Mouse (Mus musculus) NIH3T3 (cell line): ENCODE measurements at regions not wholly inside any gene's neighbourhood (a gene's known extent, or its start where the extent isn't known, plus 50 kb on each side); places are given as distances from the start of the nearest gene placed in this dataset.
A peak's percentile ranks its signal among the peaks of the same experiment; 100 is the strongest.
"Not testable (repeated sequence)": the region's sequence is repeated elsewhere in the genome, so short reads cannot be mapped to it uniquely, and the experiment has no call there.

Source experiments
- DNase-seq: peaks from one replicate; pipeline ENCODE4 v3.0.0-alpha.2; 2012; ENCODE audit warnings: low read depth

DNA sequence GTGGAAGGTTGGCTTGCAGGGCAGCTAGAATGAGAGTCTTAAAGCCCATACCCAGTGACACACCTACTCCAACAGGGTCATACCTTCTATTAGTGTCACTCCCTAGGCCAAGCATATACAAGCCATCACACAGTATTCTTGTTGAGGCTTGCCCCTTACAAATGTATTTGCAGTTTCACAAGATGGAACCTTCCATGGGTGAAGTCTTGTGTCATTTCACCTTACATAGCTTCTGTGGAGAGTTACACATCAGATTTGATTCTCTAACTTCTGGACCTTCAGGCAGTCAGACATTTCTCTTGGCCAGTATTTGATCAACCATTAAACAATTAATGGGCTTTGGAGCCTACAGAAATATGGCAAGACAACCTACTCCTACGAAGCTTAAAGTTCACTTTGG is 210.6 kb upstream of the Tbl1xr1 start:
- DNase-seq, result no peak

DNA sequence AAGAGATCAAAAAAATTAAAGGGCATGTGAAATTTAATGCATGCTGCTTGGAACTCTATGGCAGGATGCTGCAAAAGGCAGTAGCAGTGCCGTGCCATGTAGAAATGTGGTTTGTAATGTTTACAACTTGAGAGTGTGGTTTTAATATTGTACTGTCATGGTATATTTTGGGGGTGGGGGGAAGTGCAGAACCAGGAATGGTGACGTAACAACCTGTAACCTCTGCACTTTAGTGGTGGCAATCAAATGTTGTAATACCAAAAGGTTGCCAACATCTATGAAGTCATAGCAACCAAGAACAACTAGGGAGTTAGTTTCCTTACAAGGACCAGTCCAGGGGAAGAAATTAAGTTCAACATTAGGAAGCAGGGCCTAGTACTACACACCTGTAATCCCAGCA is 198.1 kb upstream of the Tbl1xr1 start:
- DNase-seq, result peak; percentile 65

DNA sequence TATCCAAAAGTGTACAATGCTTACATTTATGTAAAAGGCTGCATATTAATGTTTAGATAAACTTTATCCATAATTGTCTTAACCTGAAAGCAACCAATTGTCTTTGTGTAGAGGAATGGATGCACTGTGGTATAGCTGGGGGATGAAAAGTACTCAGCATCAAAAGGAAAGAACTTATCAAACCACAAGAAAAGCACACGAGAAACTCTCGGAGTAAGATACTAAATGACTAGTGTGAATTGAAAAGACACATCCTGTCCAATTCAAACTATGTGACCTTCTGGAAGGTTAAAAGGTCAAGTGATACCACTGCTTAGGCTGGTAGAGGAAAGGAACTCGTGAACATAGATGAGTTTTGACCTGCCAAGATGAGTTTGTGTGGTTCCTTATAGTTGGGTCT is 192.2 kb upstream of the Tbl1xr1 start:
- DNase-seq, result no peak

DNA sequence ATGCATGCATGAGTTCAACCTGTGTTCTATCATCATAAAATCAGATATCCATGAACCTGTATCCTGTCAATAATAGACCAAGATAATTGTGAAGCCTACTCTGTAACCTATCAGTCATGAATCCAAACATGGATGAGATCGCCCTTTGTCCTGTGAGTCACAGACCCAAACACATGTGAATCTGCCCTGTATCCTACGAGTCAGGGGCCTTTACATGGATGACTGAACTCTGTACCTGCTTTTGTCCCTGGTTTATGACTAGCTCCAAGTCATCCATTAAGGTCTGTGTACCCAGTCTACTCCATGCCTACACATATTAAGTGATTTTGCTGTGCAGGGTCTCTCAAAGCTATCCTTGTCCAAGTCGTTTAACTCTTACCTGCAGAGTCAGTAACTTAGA is 187.7 kb upstream of the Tbl1xr1 start:
- no peak for DNase-seq

DNA sequence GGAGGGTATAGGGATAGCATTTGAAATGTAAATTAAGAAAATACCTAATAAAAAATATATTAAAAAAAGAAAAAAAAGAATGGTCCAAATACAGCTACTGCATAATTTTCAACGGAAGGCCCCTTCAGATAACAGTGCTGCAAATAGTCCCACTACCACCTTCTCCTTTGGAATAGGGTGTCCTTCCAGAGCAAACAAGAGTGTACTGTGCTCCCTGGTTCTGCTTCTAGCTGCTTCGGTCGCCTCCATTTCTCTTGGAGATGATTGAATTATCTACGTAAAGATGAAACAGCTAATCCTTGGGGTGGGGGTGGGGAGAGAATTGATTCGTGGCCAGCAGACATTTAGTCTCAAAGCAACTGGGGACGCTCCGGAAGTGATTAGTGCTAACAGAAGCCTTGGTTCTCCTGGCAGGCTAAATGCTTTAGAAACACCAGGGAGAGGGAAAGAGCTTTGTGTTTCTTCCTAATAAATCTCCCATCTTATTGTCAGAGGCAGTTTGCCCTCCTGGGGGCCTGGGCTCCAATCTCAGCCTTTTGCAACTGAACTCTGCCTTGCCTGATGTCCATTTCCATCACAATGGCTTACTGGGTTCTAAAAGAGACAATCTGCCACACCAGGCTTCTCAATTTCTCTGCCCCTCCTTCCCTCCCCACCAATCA is 184.5 kb upstream of the Tbl1xr1 start:
- DNase-seq, result no peak

DNA sequence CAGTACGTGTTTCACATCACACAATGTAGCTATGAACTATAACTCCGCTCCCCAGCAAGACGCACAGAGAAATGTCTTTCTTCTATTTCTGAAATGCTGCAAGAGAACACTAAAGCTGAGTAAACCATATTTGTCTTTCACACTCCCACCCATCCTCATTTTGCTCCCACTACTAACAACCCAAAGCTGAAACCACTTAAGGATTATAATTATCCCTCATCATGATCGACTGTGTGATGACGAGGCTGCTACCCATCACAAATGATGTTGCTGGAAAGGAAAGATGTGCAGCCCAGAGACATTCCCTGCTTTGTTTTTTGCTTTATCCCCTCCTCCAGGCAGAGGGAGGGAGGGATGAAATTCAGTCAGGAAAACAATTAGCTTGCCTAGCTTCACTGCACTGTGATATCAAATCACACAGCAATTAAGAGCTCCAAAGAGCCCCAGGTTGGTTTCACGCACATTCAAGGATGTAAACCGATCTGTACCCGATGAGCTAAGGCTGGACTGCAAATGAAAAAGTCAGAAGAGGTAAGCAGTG is 183.5 kb upstream of the Tbl1xr1 start:
- DNase-seq, result no peak

DNA sequence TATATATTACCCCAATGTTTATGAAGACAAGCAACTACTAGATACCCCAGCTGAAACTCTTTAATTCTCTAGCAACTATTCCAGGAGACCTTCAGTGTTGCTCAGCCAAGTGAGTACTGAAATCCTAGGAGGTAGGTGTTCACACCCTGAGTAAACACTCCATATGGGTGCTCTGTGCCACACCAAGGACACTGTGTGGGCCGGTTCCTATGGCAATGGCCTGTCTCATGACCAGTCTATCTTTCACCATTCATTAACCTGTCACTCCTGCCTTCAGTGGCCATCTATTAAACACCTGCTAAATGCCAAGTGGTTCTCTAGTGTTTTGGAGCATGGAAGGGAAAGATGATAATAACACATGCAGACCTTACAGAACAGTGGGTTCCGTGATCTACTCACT is 180.9 kb upstream of the Tbl1xr1 start:
- DNase-seq, result no peak

DNA sequence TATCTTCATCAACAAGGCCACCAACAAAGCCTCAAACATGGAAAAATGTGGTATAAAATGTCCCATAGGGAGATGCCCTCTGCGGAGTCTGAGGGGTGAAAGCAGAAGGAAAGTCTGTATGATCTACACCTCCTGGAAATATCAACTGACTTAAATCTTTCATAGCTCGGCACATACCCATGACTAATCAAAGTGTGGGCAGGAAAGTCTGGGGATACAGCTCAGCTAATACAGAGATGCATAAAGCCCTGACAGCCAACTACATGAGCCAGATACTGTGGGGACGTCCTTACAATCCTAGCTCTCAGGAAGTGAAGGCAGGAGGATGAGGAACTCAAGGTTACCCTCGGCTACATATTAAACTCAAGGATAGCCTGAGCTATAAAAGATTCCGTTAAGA is 178.2 kb upstream of the Tbl1xr1 start:
- no peak for DNase-seq

DNA sequence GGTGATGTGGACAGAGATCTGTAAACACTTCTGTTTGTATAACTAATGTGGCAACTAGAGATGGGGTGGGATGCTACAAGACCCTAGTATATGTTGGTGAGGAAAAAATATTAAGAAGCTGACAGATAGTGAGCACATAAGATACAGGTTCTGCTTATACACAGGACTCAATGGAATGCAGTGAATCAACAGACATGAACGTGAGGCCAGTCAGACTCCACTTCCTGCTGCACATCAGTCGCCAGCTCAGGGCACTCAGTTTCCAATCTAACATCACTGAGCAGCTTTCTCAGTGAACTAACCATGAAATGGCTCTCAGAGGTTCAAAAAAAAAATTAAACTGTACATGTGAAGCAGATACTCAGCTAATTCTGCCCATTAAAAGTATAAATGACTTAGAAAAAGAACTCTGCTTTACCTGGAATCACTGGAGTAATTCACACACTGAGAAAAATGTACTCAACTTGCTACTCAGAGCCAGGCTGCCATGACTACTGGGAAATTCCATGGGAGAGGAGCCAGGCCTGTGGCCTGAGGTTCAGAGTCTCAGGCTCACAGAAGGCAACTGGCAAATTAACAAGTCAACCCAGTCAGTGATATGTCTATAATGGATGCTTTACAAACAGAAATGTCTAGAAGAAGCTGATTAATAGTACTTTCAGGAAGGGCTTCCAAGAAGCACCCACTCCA is 170.9 kb upstream of the Tbl1xr1 start:
- DNase-seq, result peak; percentile 65

DNA sequence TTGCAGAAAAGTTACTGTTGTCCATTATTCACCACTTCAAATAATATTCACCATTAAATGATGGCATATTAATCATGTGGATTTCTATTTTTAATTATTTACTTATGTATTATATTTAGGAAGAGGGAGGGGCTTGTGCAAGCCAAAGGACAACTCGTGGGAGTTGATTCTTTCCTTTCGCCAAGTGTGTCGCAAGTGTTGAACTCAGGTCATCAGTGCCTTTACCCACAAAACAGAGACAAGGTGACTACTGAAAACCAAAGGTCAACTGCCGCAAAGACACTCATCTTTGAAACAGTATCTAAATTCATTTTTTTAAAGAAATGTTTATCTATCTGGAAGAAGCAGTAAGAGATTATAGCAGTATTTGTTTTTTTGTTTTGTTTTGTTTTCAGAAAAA is 167.6 kb upstream of the Tbl1xr1 start:
- DNase-seq, result no peak

DNA sequence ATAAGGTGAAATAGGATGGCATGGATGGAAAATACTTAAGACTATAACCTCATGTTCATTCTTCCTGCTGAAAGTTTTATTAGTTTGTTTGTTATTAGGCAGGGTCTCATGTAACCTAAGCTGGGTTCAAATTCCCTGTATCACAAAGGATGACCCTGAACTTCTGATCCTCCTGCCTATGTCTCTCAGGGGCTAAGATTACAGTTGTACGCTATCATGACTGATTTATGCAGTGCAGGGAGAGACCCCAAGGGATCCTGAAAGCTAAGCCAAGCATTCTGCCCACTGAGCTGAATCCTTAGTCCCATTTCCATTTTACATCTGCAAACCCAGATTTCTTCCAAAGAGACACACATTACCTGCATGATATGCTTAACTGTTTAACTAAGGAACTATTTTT is 166.4 kb upstream of the Tbl1xr1 start:
- no peak for DNase-seq

DNA sequence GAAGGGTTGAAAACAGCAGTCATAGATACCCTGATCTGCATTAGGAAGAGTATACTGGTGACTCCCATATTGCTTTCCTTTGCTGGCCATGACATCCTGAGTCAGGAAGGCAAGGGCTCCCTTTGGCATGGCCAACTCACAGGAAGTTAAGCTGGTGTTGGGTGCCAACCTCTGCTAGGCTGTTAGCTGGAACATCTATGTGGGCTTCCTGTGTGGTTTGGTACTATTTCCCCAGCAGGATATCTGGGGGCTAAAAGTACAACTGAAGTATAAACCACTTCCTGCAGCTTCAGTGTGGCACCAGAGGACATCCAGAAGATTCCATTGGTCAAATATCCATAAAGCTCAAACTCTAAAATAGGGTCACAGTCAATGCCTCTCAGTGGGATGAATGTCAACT is 165.4 kb upstream of the Tbl1xr1 start:
- no peak for DNase-seq

DNA sequence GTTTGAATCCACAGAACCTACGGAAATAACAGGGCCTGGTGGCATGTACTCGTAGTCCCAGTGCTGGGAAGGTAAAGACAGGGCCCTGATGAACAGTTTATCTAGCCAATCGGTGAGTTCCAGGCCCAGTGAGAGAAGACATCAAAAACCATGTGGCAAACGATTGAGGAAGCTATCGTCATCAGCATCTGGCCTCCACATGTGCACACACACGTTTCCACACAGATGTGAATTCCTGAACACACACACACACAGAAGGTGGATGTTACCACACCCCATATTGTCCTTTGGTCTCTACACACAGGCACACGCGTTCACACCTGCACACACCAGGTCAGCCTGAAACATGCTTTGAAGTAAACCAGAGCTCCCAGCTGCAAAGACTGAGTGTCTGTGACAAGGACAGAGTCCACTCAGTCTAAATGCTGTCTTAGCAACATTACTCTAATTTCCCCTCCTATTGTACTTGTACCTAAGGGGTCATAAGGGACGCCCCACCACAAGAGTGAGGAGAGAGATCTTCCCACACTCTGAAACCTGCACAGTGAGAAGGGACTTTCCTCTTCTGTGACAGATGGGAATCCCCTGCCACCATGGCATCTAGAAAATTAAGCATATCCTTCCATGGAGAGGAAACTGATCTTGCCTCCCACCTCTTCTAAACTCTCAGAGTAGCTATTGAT is 159.1 kb upstream of the Tbl1xr1 start:
- DNase-seq, result no peak

DNA sequence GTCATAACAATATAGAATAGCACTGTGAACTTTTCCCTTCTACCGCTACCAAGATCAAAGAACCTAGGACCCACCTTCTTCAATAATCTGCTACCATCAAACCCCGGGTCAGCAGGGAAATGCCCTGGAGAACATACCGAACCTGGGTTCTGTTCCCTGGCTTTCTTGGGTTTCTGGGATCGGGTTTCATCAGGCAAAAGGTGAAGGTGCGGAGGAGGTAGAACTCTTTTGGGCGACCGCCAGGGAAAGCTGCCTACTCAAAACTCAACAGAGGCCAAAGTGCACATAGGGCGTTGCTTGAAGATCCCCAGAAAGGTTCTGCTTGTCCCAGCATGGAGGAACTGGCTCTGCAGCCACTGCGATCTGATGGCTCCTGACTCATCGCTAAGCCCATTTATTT is 158.0 kb upstream of the Tbl1xr1 start:
- DNase-seq, result no peak

DNA sequence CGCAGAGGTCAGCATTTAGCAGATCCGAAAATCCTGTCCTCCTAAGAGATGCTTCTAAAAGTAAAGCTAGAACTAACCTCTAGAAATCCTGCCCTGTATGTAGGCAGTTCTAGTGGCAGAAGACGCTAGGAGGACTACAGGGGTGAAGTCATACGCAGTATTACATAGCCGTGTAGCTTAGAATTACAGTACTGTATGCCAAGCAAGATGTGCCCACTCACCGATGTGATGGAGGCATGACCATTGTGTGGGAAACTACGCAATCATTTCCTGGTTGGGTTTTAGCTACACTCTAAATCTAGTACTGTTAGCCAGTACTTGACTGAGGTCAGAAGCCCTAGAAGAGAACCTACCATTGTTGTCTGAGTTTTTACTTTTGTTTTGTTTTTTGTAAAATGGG is 156.5 kb upstream of the Tbl1xr1 start:
- no peak for DNase-seq

DNA sequence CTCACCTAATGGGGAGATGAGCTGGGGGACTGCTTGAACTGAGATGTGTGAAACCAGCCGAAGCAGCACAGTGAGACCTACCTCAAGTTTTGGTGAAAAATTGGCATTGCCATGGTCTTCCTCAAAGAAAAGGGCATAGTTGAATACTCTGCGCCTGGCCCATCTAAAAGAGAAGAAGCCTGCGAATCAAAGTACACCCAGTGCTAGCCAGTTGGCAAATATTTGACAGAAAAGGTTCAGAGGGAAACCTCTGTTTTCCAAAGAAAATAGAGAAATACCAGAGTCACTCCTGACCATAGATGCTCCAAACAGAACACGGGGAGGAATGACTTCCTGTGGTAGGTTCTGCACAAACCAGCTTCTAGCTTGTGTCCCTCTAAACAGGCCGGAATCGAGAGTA is 144.5 kb upstream of the Tbl1xr1 start:
- no peak for DNase-seq

DNA sequence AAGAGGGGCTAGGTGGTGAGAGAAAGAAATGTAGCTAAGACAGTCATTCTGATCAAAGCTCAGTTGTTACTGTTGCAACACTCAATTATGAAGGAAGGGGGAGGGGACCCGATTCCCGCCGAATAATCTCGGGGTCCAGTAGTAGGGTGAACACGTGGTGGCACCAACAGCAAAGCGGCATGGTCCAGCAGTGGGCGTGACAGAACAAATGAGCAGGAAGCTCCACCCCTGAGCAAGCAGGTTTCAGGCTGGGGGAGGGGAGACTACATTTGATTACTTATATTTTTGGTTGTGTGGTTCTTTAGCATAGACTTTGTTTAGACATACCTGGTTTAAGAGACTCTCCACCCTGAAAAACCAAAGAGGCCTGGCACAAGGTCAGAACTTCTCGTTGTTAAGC is 143.8 kb upstream of the Tbl1xr1 start:
- not testable (repeated sequence) for DNase-seq

DNA sequence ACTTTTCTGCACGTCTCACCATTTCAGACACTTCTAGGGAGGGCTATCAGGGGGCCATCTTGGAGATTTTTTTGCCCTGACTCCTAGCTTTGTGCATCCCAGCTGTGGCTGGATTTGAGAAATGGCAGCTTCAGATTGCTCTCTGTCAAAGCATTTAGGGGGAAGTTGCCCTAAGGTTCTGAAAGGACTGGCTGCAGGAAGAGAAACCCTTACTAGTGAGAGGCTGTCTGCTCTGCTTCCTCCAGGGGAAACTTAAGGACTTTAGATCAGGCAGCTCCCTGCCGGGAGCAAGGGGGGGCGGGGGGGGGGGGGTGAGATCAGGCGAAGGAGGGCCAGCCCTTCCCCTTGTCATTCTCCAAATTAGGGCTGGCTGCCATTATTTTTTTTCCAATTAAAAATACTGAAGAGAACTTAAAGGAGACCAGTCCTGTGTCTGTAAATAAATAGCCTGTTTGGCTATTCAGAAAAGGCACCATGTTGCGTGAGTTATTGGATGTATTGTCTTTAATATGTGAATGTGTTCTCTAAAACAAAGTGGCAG is 141.7 kb upstream of the Tbl1xr1 start:
- peak; percentile 38 for DNase-seq

DNA sequence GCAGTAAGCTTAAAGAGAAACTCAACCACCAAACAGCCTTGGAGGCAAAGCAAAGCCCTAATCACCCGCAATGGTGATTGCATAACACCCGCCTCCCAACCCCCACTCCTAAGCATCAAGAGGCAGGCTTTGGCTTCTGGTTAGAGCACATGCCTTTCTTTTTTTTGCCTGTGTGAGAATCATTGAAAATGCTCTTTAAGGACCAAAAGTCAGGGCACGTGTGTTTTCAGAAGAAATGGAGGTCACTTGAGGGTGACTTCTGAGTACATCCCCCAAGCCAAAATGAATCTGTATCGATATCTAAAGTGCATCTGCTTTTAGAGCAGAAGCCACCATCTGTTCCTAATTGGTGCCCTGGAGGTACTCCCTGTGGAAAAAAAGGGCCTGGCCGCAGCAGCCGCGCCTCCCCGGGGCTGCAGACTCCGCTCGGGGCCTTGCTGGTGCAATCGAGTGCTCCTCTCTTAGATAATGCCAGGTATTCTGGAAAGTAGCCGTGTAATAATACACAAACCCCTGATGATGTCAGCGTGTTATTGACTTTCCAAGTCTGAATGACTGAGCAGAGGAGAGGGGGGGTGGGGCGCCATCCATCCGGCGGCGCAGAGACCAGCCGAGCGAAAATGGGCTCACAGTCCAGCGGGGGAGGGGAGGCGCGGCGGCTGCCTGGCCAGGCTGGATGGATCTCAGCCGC is 140.7 kb upstream of the Tbl1xr1 start:
- peak; percentile 98 for DNase-seq

DNA sequence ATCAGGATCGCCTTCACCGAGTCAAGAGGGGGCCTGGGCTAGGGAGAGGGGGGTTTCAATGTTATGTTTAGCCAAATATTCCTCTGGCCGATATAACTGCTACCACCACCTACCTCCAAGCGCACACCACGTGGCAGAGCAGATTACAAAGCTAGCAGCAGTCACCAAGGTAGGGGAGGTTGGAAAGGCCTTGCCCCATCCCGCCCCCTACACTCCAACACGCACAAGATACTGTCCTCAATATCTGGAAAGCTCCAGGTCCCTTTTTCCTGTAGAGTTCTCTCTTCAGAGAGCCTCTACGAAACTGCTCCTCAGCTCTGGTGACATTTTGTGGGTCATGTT is 140.2 kb upstream of the Tbl1xr1 start:
- no peak for DNase-seq

DNA sequence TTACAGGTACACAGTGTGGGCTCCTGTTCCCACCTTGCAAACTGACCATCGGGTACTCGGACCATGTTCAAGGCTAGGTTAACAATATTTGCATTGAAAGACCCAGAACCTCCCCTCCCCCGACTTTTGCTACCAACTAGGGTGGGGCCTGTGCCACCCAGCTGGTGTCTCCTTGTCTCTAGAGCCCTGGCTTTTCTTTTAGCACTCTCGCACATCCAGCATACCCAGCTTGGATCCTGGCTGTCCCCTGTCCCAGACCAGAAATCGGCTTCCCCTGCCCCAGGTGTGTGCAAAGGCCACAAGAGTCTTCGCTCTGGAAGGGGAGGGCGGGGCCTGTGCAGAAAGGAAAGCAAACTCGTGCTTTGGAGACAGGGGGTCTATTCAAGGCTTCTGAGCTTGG is 139.8 kb upstream of the Tbl1xr1 start:
- DNase-seq, result no peak

DNA sequence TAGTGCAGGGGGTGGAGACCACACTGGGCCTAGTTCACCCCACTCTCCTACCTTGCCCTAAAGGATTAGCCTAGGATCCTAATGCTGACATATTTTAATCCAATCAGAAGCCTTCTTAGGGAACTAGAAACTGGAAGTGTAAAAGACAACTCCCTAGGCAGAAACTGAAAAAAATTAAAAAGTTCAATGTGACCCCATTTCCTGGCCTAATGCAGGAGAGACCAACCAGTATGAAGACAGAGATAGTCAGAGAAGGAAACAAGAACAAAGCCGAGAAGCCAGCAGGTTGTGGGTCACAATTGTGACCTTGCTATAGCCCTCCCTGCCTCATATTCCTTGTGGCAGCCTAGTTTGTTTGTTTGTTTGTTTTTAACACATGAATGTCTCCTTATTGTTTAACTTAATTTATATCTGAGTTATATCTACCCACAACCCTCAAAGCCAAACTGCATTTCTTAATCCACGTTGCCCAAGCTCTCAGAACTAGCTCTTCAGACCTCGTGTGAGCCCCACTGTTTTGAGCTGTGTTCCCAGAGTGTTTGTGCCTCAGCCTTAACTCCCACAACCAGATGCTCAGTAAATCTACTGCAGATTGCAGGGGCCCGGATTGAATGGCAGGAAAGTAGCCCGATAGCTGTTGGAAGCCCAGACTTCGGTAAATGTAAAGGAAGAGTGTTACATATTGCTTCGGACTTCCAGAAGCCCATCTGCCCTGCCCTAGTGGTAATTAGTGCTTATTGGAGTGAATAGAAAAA is 139.0 kb upstream of the Tbl1xr1 start:
- peak; percentile 31 for DNase-seq
